Mouse (Mus musculus) right cerebral cortex, postnatal 25 days (tissue): ENCODE results near the gene Yap1.
"Not testable (repeated sequence)": the region's sequence is repeated elsewhere in the genome, so short reads cannot be mapped to it uniquely, and the experiment has no call there.

Source experiments
- DNase-seq: peaks from one replicate; pipeline ENCODE4 v3.0.0; 2022

Gene Yap1

GRCm38 (mm10) chr9:7907351-7907985 is 96.9 kb downstream of the Yap1 start:
- no peak for DNase-seq

GRCm38 (mm10) chr9:7906564-7906963 is 97.8 kb downstream of the Yap1 start:
- no peak for DNase-seq

- no peak for DNase-seq
Observed at GRCm38 (mm10) chr9:7903825-7904224, 100.6 kb downstream of the Yap1 start.

- DNase-seq: no peak
Observed at GRCm38 (mm10) chr9:7903262-7903661, 101.1 kb downstream of the Yap1 start.

- no peak for DNase-seq
Observed at GRCm38 (mm10) chr9:7902311-7902710, 102.1 kb downstream of the Yap1 start.

GRCm38 (mm10) chr9:7900965-7901364 is 103.4 kb downstream of the Yap1 start:
- DNase-seq: no peak

- DNase-seq: peak; percentile 55
Observed at GRCm38 (mm10) chr9:7897502-7897901, 106.9 kb downstream of the Yap1 start.

GRCm38 (mm10) chr9:7891796-7892195 is 112.6 kb downstream of the Yap1 start:
- not testable (repeated sequence) for DNase-seq

- no peak for DNase-seq
Observed at GRCm38 (mm10) chr9:7891177-7891576, 113.2 kb downstream of the Yap1 start.

- DNase-seq: no peak
Observed at GRCm38 (mm10) chr9:7884346-7884745, 120.0 kb downstream of the Yap1 start.

GRCm38 (mm10) chr9:7882304-7882865 is 122.0 kb downstream of the Yap1 start:
- no peak for DNase-seq
